9 mouse cellular contexts compared by ENCODE assay signal in genomic region chr11:114672794-114673718, GRCm38 (mm10). TPM values are rescaled to one million over a fixed set of nuclear protein-coding genes. Genes with fewer than 3 reads are reported as not detected.
A peak's percentile ranks its signal among the peaks of the same experiment; 100 is the strongest.
DNase-seq lines count a peak whose midpoint lies in the region; ATAC-seq and TF ChIP-seq lines count a peak whose summit lies in the region.
"Had no signal": no experiment of that assay in that cellular context is flagged by ENCODE, and none has a peak within 500 bp of the region (broad histone marks: within the 10 kb centered on the region; RNA-seq: fewer than 3 reads in every experiment).

No protein-coding gene starts in this region.

- ATAC-seq in hindbrain, embryonic 14.5 days (ENCODE audit: low FRiP score) = no peak
- no peak for ATAC-seq in lung, postnatal 0 days

- DNase-seq in adrenal gland, adult 2 months = peak; percentile 69
- no peak for DNase-seq in adrenal gland, adult 18-20 months (ENCODE audit: low spot score in 2 of 2)
- peak; percentile 32 to 50 for DNase-seq in left cerebral cortex, adult 2 months (ENCODE audit: extremely low spot score in 1 of 2, low spot score in 2 of 2)
- no peak for DNase-seq in left cerebral cortex, adult 8-10 months (ENCODE audit: low spot score in 2 of 2)
- DNase-seq in brain, adult 2 months (ENCODE audit: low read depth, low spot score) = peak; percentile 74
- DNase-seq in hindbrain, embryonic 14.5 days (ENCODE audit: low spot score) = peak; percentile 71
- DNase-seq in lung, postnatal 0 days (ENCODE audit: low spot score) = no peak
- DNase-seq in thymus, postnatal 36 days = peak; percentile 47 to 48

- H3K4me2 ChIP-seq in hindbrain, embryonic 14.5 days (replicated peaks) = no peak overlapping the region
- H3K4me2 ChIP-seq in lung, postnatal 0 days (replicated peaks; ENCODE audit: low read depth, low read length) = no peak overlapping the region

- H3K27me3 ChIP-seq in hindbrain, embryonic 14.5 days (ENCODE audit: control insufficient read depth, insufficient read depth, low read length) = peaks cover 9% of the 10 kb centered on the region; the same call in 1 of the 2 replicates
- no peaks in the 10 kb centered on the region for H3K27me3 ChIP-seq in lung, postnatal 0 days (replicated peaks; ENCODE audit: insufficient read depth, low read length)

- no peak overlapping the region for H3K9ac ChIP-seq in hindbrain, embryonic 14.5 days
- H3K9ac ChIP-seq in lung, postnatal 0 days (replicated peaks; ENCODE audit: low read depth) = no peak overlapping the region

- 57% methylated on average over 9 of the region's 9 CpGs for WGBS in hindbrain, embryonic 14.5 days
- 63% methylated on average over 9 of the region's 9 CpGs for WGBS in lung, postnatal 0 days

- H3K4me3 ChIP-seq in left cerebral cortex, adult 2 months = no peak overlapping the region
- H3K4me3 ChIP-seq in hindbrain, embryonic 14.5 days (replicated peaks; ENCODE audit: low read length) = no peak overlapping the region
- no peak overlapping the region for H3K4me3 ChIP-seq in lung, postnatal 0 days (ENCODE audit: low read depth, low read length)

- H3K36me3 ChIP-seq in hindbrain, embryonic 14.5 days (replicated peaks; ENCODE audit: control insufficient read depth, insufficient read depth) = peaks cover 44% of the 10 kb centered on the region
- peaks cover 24% of the 10 kb centered on the region; the same call in 1 of the 2 replicates for H3K36me3 ChIP-seq in lung, postnatal 0 days (ENCODE audit: insufficient read depth, low read length)

- H3K9me3 ChIP-seq in hindbrain, embryonic 14.5 days (ENCODE audit: control insufficient read depth, low read length) = no peaks in the 10 kb centered on the region
- no peaks in the 10 kb centered on the region for H3K9me3 ChIP-seq in lung, postnatal 0 days (ENCODE audit: low read length)

- TF ChIP-seq CTCF in left cerebral cortex, adult 2 months (IDR thresholded peaks at IDR 0.05) = peak; percentile 69
- TF ChIP-seq CTCF in lung, postnatal 0 days (IDR thresholded peaks at IDR 0.05) = peak; percentile 74

- H3K4me1 ChIP-seq in hindbrain, embryonic 14.5 days (replicated peaks; ENCODE audit: control insufficient read depth, insufficient read depth, low read length) = peaks cover 27% of the 10 kb centered on the region
- peaks cover 15% of the 10 kb centered on the region; the same call in 1 of the 2 replicates for H3K4me1 ChIP-seq in lung, postnatal 0 days (ENCODE audit: insufficient read depth, low read depth, low read length)

- intact Hi-C loops in left cerebral cortex, adult 2 months (cut with DNase I) = loop anchor here (2.0 to 5.0 kb wide), 3 partner anchors 64 to 239 kb away; partner anchors contain the start of gene Btbd17

- TF ChIP-seq EP300 in lung, postnatal 0 days (IDR thresholded peaks at IDR 0.05) = no peak

- peak overlapping the region; percentile 44; the same call in 1 of the 2 replicates for H3K27ac ChIP-seq in left cerebral cortex, adult 2 months
- H3K27ac ChIP-seq in hindbrain, embryonic 14.5 days = peak overlapping the region; percentile 11; the same call in 1 of the 2 replicates
- no peak overlapping the region for H3K27ac ChIP-seq in lung, postnatal 0 days (ENCODE audit: low read length)

RNA-seq across cellular contexts. Expression of gene Ttyh2, which starts 2.2 kb away (rescaled TPM):
- 100 to 1,000 TPM in 1 of 2 experiments, 10 to 100 TPM in 1; 70.3 to 115 TPM for total RNA-seq in adrenal gland, adult 2 months (2021)
- polyA plus RNA-seq in adrenal gland, adult 2 months (2012; rRNA removed) = 135 and 182 TPM in 2 replicates
- total RNA-seq in adrenal gland, adult 18-20 months (2021) = 10 to 100 TPM; 46.0 to 94.2 TPM
- total RNA-seq in left cerebral cortex, adult 2 months (2021) = 10 to 100 TPM; 18.5 to 18.6 TPM
- total RNA-seq in left cerebral cortex, adult 8-10 months (2022) = 10 to 100 TPM; 35.6 to 41.8 (median 38.0) TPM
- 32.0 and 35.1 TPM in 2 replicates for polyA plus RNA-seq in hindbrain, embryonic 14.5 days (2014; fragmentation: Nextera tagmentation; extraction: Ambion mirVana)
- 20.1 and 22.3 TPM in 2 replicates for polyA plus RNA-seq in lung, postnatal 0 days (2015; fragmentation: Nextera tagmentation; extraction: Ambion mirVana)

RNA-seq across cellular contexts. Expression of gene Rpl38, which starts 4.7 kb away (rescaled TPM):
- 1,000 to 10,000 TPM; 1,183 to 1,186 TPM for total RNA-seq in adrenal gland, adult 2 months (2021)
- polyA plus RNA-seq in adrenal gland, adult 2 months (2012; rRNA removed) = 64.3 and 68.3 TPM in 2 replicates
- 1,000 to 10,000 TPM; 1,092 to 1,268 TPM for total RNA-seq in adrenal gland, adult 18-20 months (2021)
- total RNA-seq in left cerebral cortex, adult 2 months (2021) = 100 to 1,000 TPM; 817 to 866 TPM
- 1,000 to 10,000 TPM in 2 of 4 experiments, 100 to 1,000 TPM in 2; 852 to 1,038 (median 940) TPM for total RNA-seq in left cerebral cortex, adult 8-10 months (2022)
- 694 and 869 TPM in 2 replicates for polyA plus RNA-seq in hindbrain, embryonic 14.5 days (2014; fragmentation: Nextera tagmentation; extraction: Ambion mirVana)
- 728 and 824 TPM in 2 replicates for polyA plus RNA-seq in lung, postnatal 0 days (2015; fragmentation: Nextera tagmentation; extraction: Ambion mirVana)

RNA-seq across cellular contexts. Expression of gene Dnaic2, which starts 54.2 kb away (rescaled TPM):
- under 1 TPM; 0.17 to 0.58 TPM for total RNA-seq in adrenal gland, adult 2 months (2021)
- polyA plus RNA-seq in adrenal gland, adult 2 months (2012; rRNA removed) = 0.49 and 0.85 TPM in 2 replicates
- under 1 TPM; 0.19 to 0.50 TPM for total RNA-seq in adrenal gland, adult 18-20 months (2021)
- total RNA-seq in left cerebral cortex, adult 2 months (2021) = 1 to 10 TPM in 1 of 2 experiments, under 1 TPM in 1; 1.00 to 1.8 TPM
- total RNA-seq in left cerebral cortex, adult 8-10 months (2022) = 1 to 10 TPM; 1.7 to 3.0 (median 2.5) TPM
- 1.9 and 2.5 TPM in 2 replicates for polyA plus RNA-seq in hindbrain, embryonic 14.5 days (2014; fragmentation: Nextera tagmentation; extraction: Ambion mirVana)
- 6.4 and 7.3 TPM in 2 replicates for polyA plus RNA-seq in lung, postnatal 0 days (2015; fragmentation: Nextera tagmentation; extraction: Ambion mirVana)
- total RNA-seq: hematopoietic stem cell, adult 5-6 weeks had no signal

Comparison
In these comparisons a context has a peak if more than half of its experiments do, and no peak if none do; other contexts are left out.
1. DNase-seq: peak in adrenal gland, adult 2 months (single experiment), left cerebral cortex, adult 2 months (2 of 2), brain, adult 2 months (single experiment), hindbrain, embryonic 14.5 days (single experiment) and thymus, postnatal 36 days (2 of 2); none in adrenal gland, adult 18-20 months (0 of 2), left cerebral cortex, adult 8-10 months (0 of 2) and lung, postnatal 0 days (single experiment).